In genomic region chr12:97921349-97922264, GRCm38 (mm10) we compare ENCODE assay signal across 18 mouse cellular contexts.
DNase-seq lines count a peak whose midpoint lies in the region; ATAC-seq and TF ChIP-seq lines count a peak whose summit lies in the region.
"Had no signal": no experiment of that assay in that cellular context is flagged by ENCODE, and none has a peak within 500 bp of the region (broad histone marks: within the 10 kb centered on the region; RNA-seq: fewer than 3 reads in every experiment).

No protein-coding gene starts in this region.

- no peaks in the 10 kb centered on the region for H3K9me3 ChIP-seq in kidney, embryonic 14.5 days (ENCODE audit: control insufficient read depth, low read length)
- no peaks in the 10 kb centered on the region for H3K9me3 ChIP-seq in hindbrain, embryonic 10.5 days
- no peaks in the 10 kb centered on the region for H3K9me3 ChIP-seq in midbrain, embryonic 14.5 days (ENCODE audit: control insufficient read depth, low read length)
- H3K9me3 ChIP-seq: embryonic facial prominence, embryonic 13.5 days; limb, embryonic 13.5 days had no signal

- H3K36me3 ChIP-seq in kidney, embryonic 14.5 days (ENCODE audit: control insufficient read depth, insufficient read depth, low read length) = no peaks in the 10 kb centered on the region
- no peaks in the 10 kb centered on the region for H3K36me3 ChIP-seq in hindbrain, embryonic 10.5 days
- H3K36me3 ChIP-seq in midbrain, embryonic 14.5 days (ENCODE audit: control insufficient read depth, insufficient read depth, low read length) = no peaks in the 10 kb centered on the region
- H3K36me3 ChIP-seq: embryonic facial prominence, embryonic 13.5 days; G1E; limb, embryonic 13.5 days had no signal

- peak; percentile 55; the same call in 1 of the 2 replicates for ATAC-seq in kidney, embryonic 14.5 days (ENCODE audit: low FRiP score, low TSS enrichment)
- ATAC-seq in midbrain, embryonic 14.5 days (ENCODE audit: low FRiP score, low TSS enrichment) = no peak
- ATAC-seq: activated CD4-positive, CD25-positive, alpha-beta regulatory T cell, adult 4 months; intestine, embryonic 16.5 days had no signal

- no peak overlapping the region for H3K27ac ChIP-seq in kidney, embryonic 14.5 days (ENCODE audit: low read depth, low read length)
- peak overlapping the region; percentile 75 for H3K27ac ChIP-seq in hindbrain, embryonic 10.5 days
- H3K27ac ChIP-seq in midbrain, embryonic 14.5 days (replicated peaks; ENCODE audit: low read depth, low read length) = no peak overlapping the region
- no peak overlapping the region for H3K27ac ChIP-seq in gastrocnemius, adult 2 months
- H3K27ac ChIP-seq: embryonic facial prominence, embryonic 13.5 days; limb, embryonic 13.5 days had no signal

- H3K9ac ChIP-seq in kidney, embryonic 14.5 days (ENCODE audit: low read depth, low read length) = no peak overlapping the region
- H3K9ac ChIP-seq in midbrain, embryonic 14.5 days (replicated peaks; ENCODE audit: low read length) = no peak overlapping the region
- H3K9ac ChIP-seq: embryonic facial prominence, embryonic 13.5 days; limb, embryonic 13.5 days; lung, embryonic 14.5 days had no signal

- H3K27me3 ChIP-seq in kidney, embryonic 14.5 days (ENCODE audit: control insufficient read depth, insufficient read depth, low read length) = no peaks in the 10 kb centered on the region
- no peaks in the 10 kb centered on the region for H3K27me3 ChIP-seq in hindbrain, embryonic 10.5 days (ENCODE audit: insufficient read depth, poor library complexity, severe bottlenecking)
- no peaks in the 10 kb centered on the region for H3K27me3 ChIP-seq in midbrain, embryonic 14.5 days (ENCODE audit: control insufficient read depth, insufficient read depth, low read length)
- H3K27me3 ChIP-seq: embryonic facial prominence, embryonic 13.5 days; limb, embryonic 13.5 days had no signal

- 60% methylated on average over 21 of the region's 21 CpGs for WGBS in kidney, embryonic 14.5 days
- 39% methylated on average over 21 of the region's 21 CpGs for WGBS in hindbrain, embryonic 10.5 days
- 25% methylated on average over 21 of the region's 21 CpGs for WGBS in midbrain, embryonic 14.5 days

- TF ChIP-seq CTCF in gastrocnemius, adult 2 months (IDR thresholded peaks at IDR 0.05) = no peak

- DNase-seq in kidney, adult 8-10 months = no peak
- peak; percentile 24 for DNase-seq in Muller cell, postnatal 12 days (ENCODE audit: inconsistent ontology term)
- peak; percentile 17 for DNase-seq in hindbrain, embryonic 10.5 days (ENCODE audit: low spot score)
- DNase-seq in midbrain, embryonic 14.5 days = peak; percentile 42
- DNase-seq in natural killer cell, adult 2 months (ENCODE audit: low spot score in 2 of 2) = no peak
- DNase-seq in gastrocnemius, adult 2 months = no peak
- DNase-seq in left cerebral cortex, postnatal 14 days (ENCODE audit: low spot score in 2 of 2) = no peak
- DNase-seq: cerebellum, adult 9-11 months; heart, adult 11 months; layer of hippocampus, adult 9-11 months; lung, embryonic 14.5 days; thymus, postnatal 4 days had no signal

- H3K4me1 ChIP-seq in kidney, embryonic 14.5 days (ENCODE audit: control insufficient read depth, insufficient read depth, low read length) = no peaks in the 10 kb centered on the region
- 0 out of 2 replicates have a peak, but pooled peaks cover 9% of the 10 kb centered on the region for H3K4me1 ChIP-seq in hindbrain, embryonic 10.5 days (replicated peaks)
- H3K4me1 ChIP-seq in midbrain, embryonic 14.5 days (ENCODE audit: control insufficient read depth, insufficient read depth, low read length) = peaks cover 6% of the 10 kb centered on the region; the same call in 1 of the 2 replicates
- H3K4me1 ChIP-seq: embryonic facial prominence, embryonic 13.5 days had no signal

- H3K4me3 ChIP-seq in kidney, embryonic 14.5 days (ENCODE audit: low read length) = no peak overlapping the region
- no peak overlapping the region for H3K4me3 ChIP-seq in hindbrain, embryonic 10.5 days
- H3K4me3 ChIP-seq in midbrain, embryonic 14.5 days (replicated peaks; ENCODE audit: low read depth, low read length) = no peak overlapping the region
- H3K4me3 ChIP-seq in gastrocnemius, adult 2 months = no peak overlapping the region
- H3K4me3 ChIP-seq: embryonic facial prominence, embryonic 13.5 days; limb, embryonic 13.5 days had no signal

- intact Hi-C loops in gastrocnemius, adult 2 months (cut with DNase I) = no loop called here
- intact Hi-C loops in left cerebral cortex, postnatal 14 days (cut with DNase I) = no loop called here

- no peak overlapping the region for H3K4me2 ChIP-seq in kidney, embryonic 14.5 days (replicated peaks; ENCODE audit: low read depth, low read length)
- peak overlapping the region; percentile 35 for H3K4me2 ChIP-seq in midbrain, embryonic 14.5 days (ENCODE audit: low read length)
- H3K4me2 ChIP-seq: embryonic facial prominence, embryonic 13.5 days; limb, embryonic 13.5 days; lung, embryonic 14.5 days had no signal

Comparison
In these comparisons a context has a peak if more than half of its experiments do, and no peak if none do; other contexts are left out.
1. DNase-seq: peak in Muller cell, postnatal 12 days (single experiment), hindbrain, embryonic 10.5 days (single experiment) and midbrain, embryonic 14.5 days (single experiment); none in kidney, adult 8-10 months (0 of 2), natural killer cell, adult 2 months (0 of 2), gastrocnemius, adult 2 months (single experiment) and left cerebral cortex, postnatal 14 days (0 of 2).